Mouse (Mus musculus) MN1 (cell line): ENCODE data around the gene Ccdc155.

Experiments
- DNase-seq: peaks from one replicate; pipeline ENCODE4 v3.0.0-alpha.2; 2016; ENCODE audit warnings: low spot score

The Ccdc155 gene

GRCm38 (mm10) chr7:45204380-45205143 lies at the start of gene Ccdc155:
Gene Ccdc155, minus strand, starts transcription at chr7:45204892.
- DNase-seq, result no peak

GRCm38 (mm10) chr7:45253806-45254205 lies 49.1 kb upstream of the Ccdc155 start:
- DNase-seq, result no peak

- no peak for DNase-seq
Measured at GRCm38 (mm10) chr7:45247666-45248065, 43.0 kb upstream of the Ccdc155 start.

GRCm38 (mm10) chr7:45241389-45241749 lies 36.7 kb upstream of the Ccdc155 start:
- DNase-seq, result no peak

GRCm38 (mm10) chr7:45240633-45241388 lies 36.1 kb upstream of the Ccdc155 start, which contains the start of gene Slc6a16:
Gene Slc6a16, plus strand, starts transcription at chr7:45241085.
- DNase-seq, result no peak

GRCm38 (mm10) chr7:45240109-45240508 lies 35.4 kb upstream of the Ccdc155 start:
- DNase-seq, result no peak

GRCm38 (mm10) chr7:45238723-45239496 lies 34.2 kb upstream of the Ccdc155 start, which contains the start of gene Cd37:
Gene Cd37, minus strand, starts transcription at chr7:45239115.
- no peak for DNase-seq

- DNase-seq, result no peak
Measured at GRCm38 (mm10) chr7:45237747-45238699, 33.3 kb upstream of the Ccdc155 start.

GRCm38 (mm10) chr7:45235656-45236180 lies 31.0 kb upstream of the Ccdc155 start:
- DNase-seq, result peak; percentile 28

- DNase-seq, result peak; percentile 93
Measured at GRCm38 (mm10) chr7:45234922-45235571, 30.4 kb upstream of the Ccdc155 start.

GRCm38 (mm10) chr7:45234333-45234841 lies 29.7 kb upstream of the Ccdc155 start:
- peak; percentile 74 for DNase-seq

- peak; percentile 68 for DNase-seq
Measured at GRCm38 (mm10) chr7:45233580-45234332, 29.1 kb upstream of the Ccdc155 start.

GRCm38 (mm10) chr7:45232716-45233465 lies 28.2 kb upstream of the Ccdc155 start:
- no peak for DNase-seq

- DNase-seq, result no peak
Measured at GRCm38 (mm10) chr7:45231941-45232340, 27.2 kb upstream of the Ccdc155 start.

- no peak for DNase-seq
Measured at GRCm38 (mm10) chr7:45231192-45231591, 26.5 kb upstream of the Ccdc155 start.

GRCm38 (mm10) chr7:45229459-45230203 lies 24.9 kb upstream of the Ccdc155 start:
- no peak for DNase-seq

- no peak for DNase-seq
Measured at GRCm38 (mm10) chr7:45229046-45229445, 24.4 kb upstream of the Ccdc155 start.

- no peak for DNase-seq
Measured at GRCm38 (mm10) chr7:45228548-45228947, 23.9 kb upstream of the Ccdc155 start.
